Mouse (Mus musculus) intestine, postnatal 0 days (tissue): ENCODE measurements around the gene Trim2. TPM values are rescaled to one million over a fixed set of nuclear protein-coding genes. Genes with fewer than 3 reads are reported as not detected.

Experiments
- ATAC-seq: fragments of 200-750 bp; cut with Nextera tagmentation; 2 replicates; pipeline ENCODE4 v1.8.0; 2017; ENCODE audit warnings: mild to moderate bottlenecking, moderate TSS enrichment, moderate library complexity
- H3K27ac ChIP-seq: fragments of 300-500 bp; sonication (generic); 2 replicates; pipeline ENCODE4 v1.5.1; 2014; ENCODE audit warnings: mild to moderate bottlenecking, low read depth, low read length, moderate library complexity
- H3K27me3 ChIP-seq: fragments of 300-500 bp; sonication (generic); replicated peaks from 2 replicates; pipeline ENCODE4 v1.6.1; 2014; ENCODE audit warnings: low read length, mixed read lengths; ENCODE audit not compliant: control insufficient read depth, insufficient read depth
- H3K36me3 ChIP-seq: fragments of 300-500 bp; sonication (generic); 2 replicates; pipeline ENCODE4 v1.6.1; 2014; ENCODE audit warnings: mild to moderate bottlenecking, moderate library complexity; ENCODE audit not compliant: control insufficient read depth, insufficient read depth
- H3K4me1 ChIP-seq: fragments of 300-500 bp; sonication (generic); replicated peaks from 2 replicates; pipeline ENCODE4 v1.6.1; 2014; ENCODE audit warnings: antibody characterized with exemption, low read length, mixed read lengths; ENCODE audit not compliant: control insufficient read depth, insufficient read depth
- H3K4me2 ChIP-seq: fragments of 300-500 bp; sonication (generic); replicated peaks from 2 replicates; pipeline ENCODE4 v1.6.1; 2014; ENCODE audit warnings: low read depth, mild to moderate bottlenecking, moderate library complexity
- H3K4me3 ChIP-seq: fragments of 300-500 bp; sonication (generic); 2 replicates; pipeline ENCODE4 v1.5.1; 2014; ENCODE audit warnings: low read depth, low read length
- H3K9ac ChIP-seq: fragments of 300-500 bp; sonication (generic); 2 replicates; pipeline ENCODE4 v1.6.1; 2014; ENCODE audit warnings: mild to moderate bottlenecking, low read depth, low read length
- H3K9me3 ChIP-seq: fragments of 300-500 bp; sonication (generic); 2 replicates; pipeline ENCODE4 v1.6.1; 2016; ENCODE audit warnings: mixed run types; ENCODE audit not compliant: control insufficient read depth
- CTCF ChIP-seq: sonication (generic); IDR thresholded peaks from 2 replicates; pipeline ENCODE4 v1.5.1; 2016; ENCODE audit warnings: low read depth, mild to moderate bottlenecking, control low read depth, antibody characterized with exemption, moderate library complexity
- WGBS: fragments of 180-500 bp; shearing (Covaris S2); extraction: QIAGEN DNeasy Blood & Tissue Kit; methylation state at CpG from one replicate; pipeline ENCODE4 v1.1.7; 2014; 5-methylcytosine and 5-hydroxymethylcytosine counted together
- polyA plus RNA-seq: library from polyadenylated mRNA; unstranded; fragments of >200 nt; fragmentation: Nextera tagmentation; extraction: Ambion mirVana; gene quantifications from 2 replicates; pipeline ENCODE4 v1.2.1, GENCODE M21; 2015

The Trim2 gene
- polyA plus RNA-seq, 1 experiment from 2014 or later = 21.2 TPM

DNA sequence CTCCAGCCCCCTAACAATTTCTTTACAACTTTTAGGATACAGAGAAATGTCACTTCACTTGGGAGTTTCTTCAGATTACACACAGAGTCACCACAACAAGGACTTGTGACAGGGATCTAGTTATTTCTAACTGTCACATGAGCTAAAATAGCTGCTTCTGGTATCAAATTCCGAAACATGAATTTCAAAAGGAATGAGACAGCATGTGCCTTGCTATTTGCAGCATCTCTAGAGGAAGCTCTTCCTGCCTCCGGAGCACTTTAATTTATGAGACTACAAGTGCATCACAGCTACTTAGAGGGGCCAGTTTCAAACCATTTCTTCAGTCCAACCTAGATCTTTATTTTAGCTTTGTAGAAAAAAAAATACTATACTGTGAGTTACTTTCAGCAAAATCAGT, 179.2 kb downstream of the Trim2 start:
- Histone ChIP-seq H3K27ac (no peak overlapping the region), H3K4me1 (no peaks in the 10 kb centered on the region; the same call in 1 of the 2 replicates), H3K4me2 (no peak overlapping the region), H3K27me3 (no peaks in the 10 kb centered on the region), H3K4me3 (no peak overlapping the region), H3K9ac (no peak overlapping the region), H3K9me3 (no peaks in the 10 kb centered on the region), H3K36me3 (no peaks in the 10 kb centered on the region)
- TF ChIP-seq CTCF = no peak
- WGBS = 74% methylated on average over 2 of the region's 2 CpGs
- no peak for ATAC-seq

DNA sequence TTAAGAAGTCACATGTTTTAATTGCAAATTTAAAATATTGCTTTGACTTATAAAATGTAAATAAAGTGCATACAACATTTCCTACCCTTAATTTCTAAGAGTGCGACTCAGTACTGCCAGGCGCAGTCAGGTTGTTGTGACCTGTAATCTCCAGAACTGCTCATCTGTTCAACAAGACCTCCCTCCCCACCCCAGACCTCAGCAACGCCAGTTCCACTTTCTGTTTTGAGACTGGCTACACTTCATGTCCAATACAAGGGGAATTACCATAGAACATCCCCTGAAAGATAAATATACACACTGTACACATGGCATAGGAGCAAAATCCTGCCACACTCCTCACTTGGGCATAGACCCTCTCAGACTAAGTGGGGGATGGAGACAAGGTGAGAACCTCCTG, 180.0 kb downstream of the Trim2 start:
- H3K27ac ChIP-seq = no peak overlapping the region
- TF ChIP-seq CTCF = no peak
- 79% methylated on average over 3 of the region's 3 CpGs for WGBS
- H3K9ac ChIP-seq = no peak overlapping the region
- H3K36me3 ChIP-seq = no peaks in the 10 kb centered on the region
- no peak for ATAC-seq
- H3K4me3 ChIP-seq = no peak overlapping the region
- H3K27me3 ChIP-seq = no peaks in the 10 kb centered on the region
- H3K9me3 ChIP-seq = no peaks in the 10 kb centered on the region
- H3K4me1 ChIP-seq = no peaks in the 10 kb centered on the region; the same call in 1 of the 2 replicates
- H3K4me2 ChIP-seq = no peak overlapping the region

DNA sequence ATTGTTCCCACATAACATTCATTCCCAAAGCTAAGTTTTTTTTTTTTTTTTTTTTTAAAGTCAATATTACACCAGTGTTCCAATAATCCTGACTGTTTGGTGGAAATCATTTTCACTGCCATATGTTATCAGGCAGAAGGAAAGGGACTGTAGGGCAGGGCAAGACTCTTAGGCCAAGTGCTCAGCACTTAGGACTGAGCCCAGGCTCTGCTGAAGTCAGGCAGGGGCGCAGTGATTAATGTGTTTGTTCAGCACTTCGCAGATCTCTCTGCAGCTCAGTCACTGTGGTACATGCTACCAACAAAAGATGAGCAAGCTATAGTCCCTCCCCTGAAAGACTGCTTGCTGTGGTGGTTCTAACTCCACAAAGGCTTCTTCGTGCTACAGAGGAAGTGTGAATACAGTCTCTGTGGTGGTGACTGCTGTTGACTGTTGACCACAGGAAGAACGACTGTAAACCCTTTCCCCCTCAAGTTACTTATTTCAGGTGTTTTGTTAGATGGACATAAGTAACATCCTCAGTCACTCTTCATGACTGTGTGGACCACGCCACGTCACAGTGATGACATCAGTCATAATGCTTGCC, 180.9 kb downstream of the Trim2 start:
- 68% methylated on average over 6 of the region's 6 CpGs for WGBS
- H3K9ac ChIP-seq = no peak overlapping the region
- H3K4me3 ChIP-seq = no peak overlapping the region
- no peaks in the 10 kb centered on the region for H3K9me3 ChIP-seq
- no peak for TF ChIP-seq CTCF
- no peak overlapping the region for H3K4me2 ChIP-seq
- no peaks in the 10 kb centered on the region; the same call in 1 of the 2 replicates for H3K4me1 ChIP-seq
- no peak for ATAC-seq
- H3K36me3 ChIP-seq = no peaks in the 10 kb centered on the region
- no peaks in the 10 kb centered on the region for H3K27me3 ChIP-seq
- H3K27ac ChIP-seq = no peak overlapping the region

DNA sequence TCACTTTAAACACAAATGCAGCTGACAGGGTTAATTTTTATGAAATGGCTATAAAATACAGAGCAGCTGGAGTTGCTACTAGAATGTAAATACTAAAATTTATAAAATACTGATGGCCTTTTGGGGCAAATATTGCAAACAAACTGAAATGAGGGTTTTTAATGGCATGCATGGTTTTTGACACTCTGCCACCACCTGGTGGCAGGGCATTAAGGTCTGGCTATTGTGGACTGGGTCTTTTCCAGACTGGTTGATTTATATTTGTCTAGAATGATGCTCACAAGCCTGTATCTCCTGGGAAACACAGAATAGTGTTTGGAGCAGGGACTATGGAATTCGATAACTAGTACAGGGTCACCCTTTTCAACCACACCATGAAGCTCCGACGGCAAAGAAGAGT, 183.2 kb downstream of the Trim2 start:
- Histone ChIP-seq H3K9ac (no peak overlapping the region), H3K4me2 (no peak overlapping the region), H3K27me3 (no peaks in the 10 kb centered on the region), H3K27ac (no peak overlapping the region), H3K9me3 (no peaks in the 10 kb centered on the region), H3K4me3 (no peak overlapping the region), H3K4me1 (no peaks in the 10 kb centered on the region), H3K36me3 (no peaks in the 10 kb centered on the region)
- ATAC-seq = no peak
- 67% methylated on average over 3 of the region's 3 CpGs for WGBS
- peak; percentile 81 for TF ChIP-seq CTCF

DNA sequence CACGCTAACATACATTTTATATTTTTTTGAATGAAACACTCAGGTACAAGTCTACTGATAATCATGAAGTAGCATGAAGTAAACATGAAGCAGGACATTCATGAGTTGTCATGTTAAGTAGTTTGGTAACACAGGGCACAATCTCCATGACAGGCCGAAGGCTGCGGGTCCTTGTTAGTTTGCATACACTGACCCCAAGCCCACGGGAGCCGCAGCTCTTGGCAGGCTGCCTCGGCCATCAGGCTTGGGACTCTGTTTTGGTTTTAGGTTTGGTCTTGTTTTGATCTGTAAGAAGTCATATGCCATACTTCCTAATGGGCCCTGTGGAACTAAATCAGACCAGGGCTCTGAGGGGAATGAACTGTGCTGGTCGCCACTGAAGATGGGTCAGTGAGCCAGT, 188.0 kb downstream of the Trim2 start:
- Histone ChIP-seq H3K9me3 (no peaks in the 10 kb centered on the region), H3K4me2 (no peak overlapping the region), H3K36me3 (no peaks in the 10 kb centered on the region), H3K27ac (no peak overlapping the region), H3K9ac (no peak overlapping the region), H3K27me3 (no peaks in the 10 kb centered on the region), H3K4me3 (no peak overlapping the region), H3K4me1 (no peaks in the 10 kb centered on the region)
- no peak for TF ChIP-seq CTCF
- no peak for ATAC-seq
- WGBS = 70% methylated on average over 7 of the region's 7 CpGs

DNA sequence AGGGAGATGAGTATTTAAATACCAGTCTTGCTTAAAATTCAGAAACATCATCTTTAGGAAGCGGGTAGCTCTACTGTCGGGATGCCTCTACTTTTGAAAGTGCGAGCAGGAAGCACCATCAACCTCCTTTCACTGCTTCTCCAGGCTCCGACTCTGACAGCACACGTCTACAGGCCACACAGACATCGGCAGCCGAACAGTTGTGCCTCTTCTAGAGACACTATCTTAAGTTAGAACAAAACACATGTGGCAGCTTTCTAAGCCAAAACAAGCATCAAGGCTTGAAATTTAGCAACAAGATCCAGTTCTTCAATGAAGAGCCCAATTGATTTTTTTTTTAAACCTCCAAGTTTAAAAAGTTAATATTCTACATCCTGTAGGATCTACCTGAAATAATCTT, 188.5 kb downstream of the Trim2 start:
- no peak overlapping the region for H3K9ac ChIP-seq
- ATAC-seq = no peak
- no peaks in the 10 kb centered on the region for H3K4me1 ChIP-seq
- H3K4me3 ChIP-seq = no peak overlapping the region
- no peak overlapping the region for H3K27ac ChIP-seq
- no peaks in the 10 kb centered on the region for H3K27me3 ChIP-seq
- TF ChIP-seq CTCF = no peak
- no peaks in the 10 kb centered on the region for H3K36me3 ChIP-seq
- WGBS = 80% methylated on average over 7 of the region's 7 CpGs
- no peak overlapping the region for H3K4me2 ChIP-seq
- H3K9me3 ChIP-seq = no peaks in the 10 kb centered on the region

Other genes starting within 250 kb of the Trim2 start
- gene Mnd1, start 151.1 kb downstream of the Trim2 start, polyA plus RNA-seq = 6.5 and 6.7 TPM in 2 replicates
- gene Gm6525, start 132.8 kb downstream of the Trim2 start, polyA plus RNA-seq = 0.56 and 0.93 TPM in 2 replicates
- 9.8 and 10.8 TPM in 2 replicates for gene Fhdc1, start 173.6 kb upstream of the Trim2 start, polyA plus RNA-seq